Comparison of ENCODE assay signal across 8 mouse cellular contexts in the genomic region with DNA sequence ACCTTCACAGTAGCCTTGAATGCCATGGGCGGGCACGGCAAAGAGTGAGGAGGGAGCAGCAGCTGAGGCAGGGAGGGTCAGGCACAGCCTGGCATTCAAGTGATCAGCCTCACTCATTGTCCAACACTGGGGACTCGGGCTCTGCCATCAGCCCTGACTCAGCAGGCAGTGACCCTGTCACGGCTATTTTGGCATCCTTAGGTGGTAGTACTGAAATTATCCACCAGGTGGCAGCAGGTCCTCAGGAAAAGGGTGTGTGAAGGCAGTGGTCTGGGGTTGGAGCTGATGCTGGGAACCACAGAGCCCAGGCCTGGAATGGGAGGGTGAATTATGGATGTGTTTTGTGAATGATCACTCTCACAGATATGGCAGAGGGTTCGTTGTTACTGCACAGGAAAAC. TPM values are rescaled to one million over a fixed set of nuclear protein-coding genes. Genes with fewer than 3 reads are reported as not detected.
DNase-seq lines count a peak whose midpoint lies in the region; ATAC-seq and TF ChIP-seq lines count a peak whose summit lies in the region.

No protein-coding gene starts in this region.

- H3K27ac ChIP-seq in hindbrain, postnatal 0 days, result no peak overlapping the region

- peak; percentile 89 for DNase-seq in Muller cell, postnatal 12 days (ENCODE audit: inconsistent ontology term)
- DNase-seq in cerebellum, adult 9-11 months, result peak; percentile 84
- peak; percentile 75 to 79 for DNase-seq in frontal cortex, postnatal 14 days (ENCODE audit: low spot score in 2 of 2)
- peak; percentile 86 for DNase-seq in hindbrain, postnatal 0 days (ENCODE audit: low spot score)
- peak; percentile 83 to 95 for DNase-seq in left cerebral cortex, adult 18-20 months (ENCODE audit: low spot score in 2 of 2)
- peak; percentile 75 to 91 for DNase-seq in lung, postnatal 4 days
- peak; percentile 86 for DNase-seq in right cerebral cortex, adult 18-20 months
- peak; percentile 42 for DNase-seq in urinary bladder, adult 2 months (ENCODE audit: low spot score)

- H3K9ac ChIP-seq in hindbrain, postnatal 0 days (replicated peaks; ENCODE audit: low read length), result no peak overlapping the region

- peak; percentile 99 for TF ChIP-seq CTCF in hindbrain, postnatal 0 days (IDR thresholded peaks at IDR 0.05; ENCODE audit: low read depth)

- no peaks in the 10 kb centered on the region for H3K27me3 ChIP-seq in hindbrain, postnatal 0 days (ENCODE audit: insufficient read depth, low read length)

- H3K36me3 ChIP-seq in hindbrain, postnatal 0 days (ENCODE audit: insufficient read depth, low read length), result no peaks in the 10 kb centered on the region

- H3K4me1 ChIP-seq in hindbrain, postnatal 0 days (ENCODE audit: insufficient read depth, low read length), result peaks cover 3% of the 10 kb centered on the region; the same call in 1 of the 2 replicates

- H3K4me3 ChIP-seq in hindbrain, postnatal 0 days (ENCODE audit: low read length), result no peak overlapping the region

- no peaks in the 10 kb centered on the region for H3K9me3 ChIP-seq in hindbrain, postnatal 0 days (ENCODE audit: low read length)

- no peak overlapping the region for H3K4me2 ChIP-seq in hindbrain, postnatal 0 days (ENCODE audit: low read depth, low read length)

- ATAC-seq in hindbrain, postnatal 0 days, result peak; percentile 66

- 4% methylated on average over 5 of the region's 5 CpGs for WGBS in hindbrain, postnatal 0 days

RNA-seq across cellular contexts. Expression of gene Pick1, which starts 4.3 kb away (rescaled TPM):
- 59.4 and 68.0 TPM in 2 replicates for total RNA-seq in hindbrain, postnatal 0 days (2014; rRNA removed)
- polyA plus RNA-seq in hindbrain, postnatal 0 days (2015; fragmentation: Nextera tagmentation; extraction: Ambion mirVana), result 67.7 and 70.0 TPM in 2 replicates
- 10 to 100 TPM; 47.1 to 54.0 TPM for total RNA-seq in left cerebral cortex, adult 18-20 months (2021)
- polyA plus RNA-seq in urinary bladder, adult 2 months (2012; rRNA removed), result 33.3 and 41.7 TPM in 2 replicates

RNA-seq across cellular contexts. Expression of gene Gm49486, which starts 4.5 kb away (rescaled TPM):
- 0.61 and 1.7 TPM in 2 replicates for total RNA-seq in hindbrain, postnatal 0 days (2014; rRNA removed)
- 1.5 and 2.1 TPM in 2 replicates for polyA plus RNA-seq in hindbrain, postnatal 0 days (2015; fragmentation: Nextera tagmentation; extraction: Ambion mirVana)
- under 1 TPM; 0.16 to 0.42 TPM for total RNA-seq in left cerebral cortex, adult 18-20 months (2021)
- 0.96 and 1.1 TPM in 2 replicates for polyA plus RNA-seq in urinary bladder, adult 2 months (2012; rRNA removed)

RNA-seq across cellular contexts. Expression of gene Slc16a8, which starts 29.9 kb away (rescaled TPM):
- total RNA-seq in hindbrain, postnatal 0 days (2014; rRNA removed), result 1.0 and 2.0 TPM in 2 replicates
- 3.1 and 3.7 TPM in 2 replicates for polyA plus RNA-seq in hindbrain, postnatal 0 days (2015; fragmentation: Nextera tagmentation; extraction: Ambion mirVana)
- total RNA-seq in left cerebral cortex, adult 18-20 months (2021), result not detected
- polyA plus RNA-seq in urinary bladder, adult 2 months (2012; rRNA removed), result 0.04 and 0.21 TPM in 2 replicates

RNA-seq across cellular contexts. Expression of gene Sox10, which starts 59.6 kb away (rescaled TPM):
- 36.2 and 40.3 TPM in 2 replicates for total RNA-seq in hindbrain, postnatal 0 days (2014; rRNA removed)
- polyA plus RNA-seq in hindbrain, postnatal 0 days (2015; fragmentation: Nextera tagmentation; extraction: Ambion mirVana), result 14.2 and 15.2 TPM in 2 replicates
- total RNA-seq in left cerebral cortex, adult 18-20 months (2021), result 10 to 100 TPM; 19.6 to 26.1 TPM
- polyA plus RNA-seq in urinary bladder, adult 2 months (2012; rRNA removed), result 11.0 and 11.8 TPM in 2 replicates
